Mouse (Mus musculus): Measurements from ENCODE around the gene Tmem176b. TPM values are rescaled to one million over a fixed set of nuclear protein-coding genes. Genes with fewer than 3 reads are reported as not detected.
A peak's percentile ranks its signal among the peaks of the same experiment; 100 is the strongest.

The Tmem176b gene
- polyA plus RNA-seq, 1 experiment: 8.0 TPM

DNA sequence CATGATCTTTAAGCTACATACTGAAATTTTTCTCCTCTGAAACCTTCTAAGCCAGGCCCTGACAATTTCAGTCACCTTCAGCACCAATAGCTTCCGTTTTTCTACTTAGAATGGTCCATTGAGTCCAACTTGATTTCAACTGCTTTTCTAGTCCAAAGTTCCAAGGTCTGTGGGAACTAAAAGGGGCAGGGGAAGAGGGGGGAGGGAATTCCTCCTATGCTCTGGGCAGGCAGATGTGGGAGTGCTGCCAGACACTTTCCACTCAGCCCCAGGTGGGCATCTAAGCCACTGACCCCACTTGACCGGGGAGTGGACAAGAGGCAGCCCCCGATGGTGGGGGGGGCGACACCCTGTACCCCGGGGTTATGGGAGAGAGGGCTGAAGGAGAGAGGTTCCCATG lies 37.0 kb downstream of the Tmem176b start:
- TF ChIP-seq MYOG (IDR thresholded peaks at IDR 0.05; ENCODE audit: control insufficient read depth, extremely low read depth, insufficient read length) (no peak), MAX (IDR thresholded peaks at IDR 0.05) (no peak), MYOD1 (IDR thresholded peaks at IDR 0.05; ENCODE audit: control insufficient read depth, insufficient read length, low read depth) (no peak), CEBPB (IDR thresholded peaks at IDR 0.05; ENCODE audit: low read depth) (no peak), CTCF (IDR thresholded peaks at IDR 0.05; ENCODE audit: control insufficient read depth, insufficient read depth, insufficient read length) (no peak), FOSL1 (IDR thresholded peaks at IDR 0.05; ENCODE audit: insufficient read depth, low read length, poor library complexity, severe bottlenecking) (no peak), USF1 (IDR thresholded peaks at IDR 0.05; ENCODE audit: low read depth) (no peak)
- no peaks in the 10 kb centered on the region for H3K79me2 ChIP-seq (ENCODE audit: control insufficient read depth, insufficient read depth)
- no peak overlapping the region for H3K4me3 ChIP-seq (ENCODE audit: insufficient read depth, poor library complexity, severe bottlenecking)
- no peaks in the 10 kb centered on the region for H3K27me3 ChIP-seq (ENCODE audit: control insufficient read depth, insufficient read depth, insufficient read length)
- no peaks in the 10 kb centered on the region for H3K36me3 ChIP-seq (ENCODE audit: control insufficient read depth, insufficient read depth)
- no peaks in the 10 kb centered on the region for H3K79me3 ChIP-seq (ENCODE audit: low read depth)
- H3ac ChIP-seq (ENCODE audit: control insufficient read depth, insufficient read length, low read depth): no peak overlapping the region

DNA sequence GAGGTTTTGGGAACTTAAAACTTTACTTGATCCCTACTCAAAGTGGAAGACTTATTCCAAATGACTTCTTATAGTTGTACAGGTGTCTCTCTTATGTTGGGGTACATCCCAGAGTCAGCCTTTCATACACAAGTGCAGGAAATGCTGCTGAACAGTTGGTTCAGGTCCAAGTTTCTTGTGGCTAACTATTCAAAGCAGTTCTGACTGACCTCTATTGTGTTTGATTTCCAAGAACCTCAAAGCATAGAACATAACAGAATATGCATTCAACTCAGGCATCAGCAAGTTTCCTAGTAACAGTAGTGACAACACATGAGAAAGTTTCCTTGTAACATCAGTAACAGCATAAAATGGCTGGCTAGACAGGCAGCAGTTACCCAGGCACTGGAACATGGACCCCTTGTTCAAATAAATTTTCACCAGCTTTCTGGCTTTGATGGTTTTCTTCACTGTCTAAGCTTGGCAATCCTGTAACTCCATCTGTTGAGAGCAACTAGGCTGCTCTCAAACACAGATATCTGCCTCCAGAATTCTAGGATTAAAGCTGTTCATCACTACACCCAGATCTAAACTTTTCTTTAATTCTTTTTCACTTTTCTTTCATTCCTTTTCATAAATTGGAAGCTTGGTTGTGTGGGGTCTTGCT lies 37.8 kb downstream of the Tmem176b start:
- no peak overlapping the region for H3ac ChIP-seq (ENCODE audit: control insufficient read depth, insufficient read length, low read depth)
- H3K4me3 ChIP-seq (ENCODE audit: insufficient read depth, poor library complexity, severe bottlenecking): no peak overlapping the region
- H3K27me3 ChIP-seq (ENCODE audit: control insufficient read depth, insufficient read depth, insufficient read length): no peaks in the 10 kb centered on the region
- TF ChIP-seq FOSL1 (IDR thresholded peaks at IDR 0.05; ENCODE audit: insufficient read depth, low read length, poor library complexity, severe bottlenecking): no peak
- no peak for TF ChIP-seq MAX (IDR thresholded peaks at IDR 0.05)
- no peaks in the 10 kb centered on the region for H3K79me2 ChIP-seq (ENCODE audit: control insufficient read depth, insufficient read depth)
- H3K36me3 ChIP-seq (ENCODE audit: control insufficient read depth, insufficient read depth): no peaks in the 10 kb centered on the region
- H3K79me3 ChIP-seq (ENCODE audit: low read depth): no peaks in the 10 kb centered on the region

DNA sequence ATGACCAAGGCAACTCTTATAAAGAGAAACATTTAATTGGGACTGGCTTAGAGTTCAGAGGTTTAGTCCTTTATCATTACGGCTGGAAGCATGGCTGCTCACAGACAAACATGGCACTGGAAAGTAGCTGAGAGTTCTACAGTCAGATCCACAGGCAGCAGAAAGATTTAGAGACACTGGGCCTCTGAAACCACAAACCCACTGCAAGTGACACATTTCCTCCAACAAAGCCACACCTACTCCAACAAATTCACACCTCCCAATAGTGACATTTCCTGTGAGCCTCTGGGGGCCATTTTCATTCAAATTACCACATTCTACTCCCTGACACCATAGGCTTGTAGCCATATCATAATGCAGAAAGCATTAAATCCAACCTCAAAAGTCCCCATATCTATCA lies 39.4 kb downstream of the Tmem176b start:
- TF ChIP-seq MYOG (IDR thresholded peaks at IDR 0.05; ENCODE audit: control insufficient read depth, extremely low read depth, insufficient read length) (no peak), MAX (IDR thresholded peaks at IDR 0.05) (no peak), FOSL1 (IDR thresholded peaks at IDR 0.05; ENCODE audit: insufficient read depth, low read length, poor library complexity, severe bottlenecking) (no peak), MYOD1 (IDR thresholded peaks at IDR 0.05; ENCODE audit: control insufficient read depth, insufficient read length, low read depth) (no peak), CTCF (IDR thresholded peaks at IDR 0.05; ENCODE audit: control insufficient read depth, insufficient read depth, insufficient read length) (no peak), CEBPB (IDR thresholded peaks at IDR 0.05; ENCODE audit: low read depth) (no peak), USF1 (IDR thresholded peaks at IDR 0.05; ENCODE audit: low read depth) (no peak)
- no peak overlapping the region for H3ac ChIP-seq (ENCODE audit: control insufficient read depth, insufficient read length, low read depth)
- no peaks in the 10 kb centered on the region for H3K79me2 ChIP-seq (ENCODE audit: control insufficient read depth, insufficient read depth)
- H3K79me3 ChIP-seq (ENCODE audit: low read depth): no peaks in the 10 kb centered on the region
- no peaks in the 10 kb centered on the region for H3K27me3 ChIP-seq (ENCODE audit: control insufficient read depth, insufficient read depth, insufficient read length)
- no peaks in the 10 kb centered on the region for H3K36me3 ChIP-seq (ENCODE audit: control insufficient read depth, insufficient read depth)
- H3K4me3 ChIP-seq (ENCODE audit: insufficient read depth, poor library complexity, severe bottlenecking): peak overlapping the region; percentile 6

DNA sequence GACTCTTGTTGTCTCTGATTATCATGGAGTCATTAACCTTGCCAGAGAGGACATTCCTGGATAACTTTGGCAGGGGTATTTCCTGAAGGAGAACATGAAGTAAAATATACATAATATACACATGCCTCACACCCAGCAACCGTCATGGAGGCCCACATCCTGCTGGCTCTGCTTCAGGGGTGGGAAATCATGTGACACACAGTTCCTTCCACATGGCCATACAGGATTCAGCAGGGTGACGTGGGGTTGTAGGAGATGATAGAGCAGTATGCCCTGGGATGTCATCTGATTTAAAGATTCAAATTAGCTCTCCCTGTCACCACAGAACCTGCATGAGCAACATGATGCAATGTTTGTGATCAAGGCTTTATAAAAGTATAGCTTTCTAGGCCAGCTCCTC lies 53.4 kb downstream of the Tmem176b start:
- no peaks in the 10 kb centered on the region for H3K27me3 ChIP-seq (ENCODE audit: control insufficient read depth, insufficient read depth, insufficient read length)
- H3K36me3 ChIP-seq (ENCODE audit: control insufficient read depth, insufficient read depth): no peaks in the 10 kb centered on the region
- TF ChIP-seq CTCF (IDR thresholded peaks at IDR 0.05; ENCODE audit: control insufficient read depth, insufficient read depth, insufficient read length) (no peak), MYOG (IDR thresholded peaks at IDR 0.05; ENCODE audit: control insufficient read depth, extremely low read depth, insufficient read length) (no peak), MYOD1 (IDR thresholded peaks at IDR 0.05; ENCODE audit: control insufficient read depth, insufficient read length, low read depth) (no peak), CEBPB (IDR thresholded peaks at IDR 0.05; ENCODE audit: low read depth) (no peak), USF1 (IDR thresholded peaks at IDR 0.05; ENCODE audit: low read depth) (no peak), FOSL1 (IDR thresholded peaks at IDR 0.05; ENCODE audit: insufficient read depth, low read length, poor library complexity, severe bottlenecking) (no peak), MAX (IDR thresholded peaks at IDR 0.05) (no peak)
- H3K4me3 ChIP-seq (ENCODE audit: insufficient read depth, poor library complexity, severe bottlenecking): no peak overlapping the region
- H3K79me3 ChIP-seq (ENCODE audit: low read depth): no peaks in the 10 kb centered on the region
- no peaks in the 10 kb centered on the region for H3K79me2 ChIP-seq (ENCODE audit: control insufficient read depth, insufficient read depth)
- no peak overlapping the region for H3ac ChIP-seq (ENCODE audit: control insufficient read depth, insufficient read length, low read depth)

DNA sequence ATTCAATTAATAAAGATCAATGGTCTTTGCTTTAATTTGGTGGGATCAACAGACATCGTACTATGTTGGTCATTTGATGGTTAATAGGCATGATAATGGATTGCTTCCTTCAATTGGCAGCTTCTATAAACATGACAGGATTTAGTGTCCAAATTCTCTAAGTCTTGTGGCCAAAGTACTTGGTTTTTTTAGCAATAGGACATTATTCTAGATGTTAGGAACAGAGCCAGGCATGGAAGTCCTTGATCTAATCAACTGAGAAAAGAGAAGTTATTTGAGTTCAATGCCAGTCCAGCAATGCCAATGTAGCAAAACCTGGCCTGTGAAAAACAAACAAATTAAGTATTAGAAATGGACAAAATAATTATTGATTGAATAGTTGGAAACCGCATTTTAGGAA lies 55.7 kb downstream of the Tmem176b start:
- H3K79me2 ChIP-seq (ENCODE audit: control insufficient read depth, insufficient read depth): no peaks in the 10 kb centered on the region
- no peak overlapping the region for H3K4me3 ChIP-seq (ENCODE audit: insufficient read depth, poor library complexity, severe bottlenecking)
- H3K79me3 ChIP-seq (ENCODE audit: low read depth): no peaks in the 10 kb centered on the region
- no peak for TF ChIP-seq MAX (IDR thresholded peaks at IDR 0.05)
- no peak for TF ChIP-seq CEBPB (IDR thresholded peaks at IDR 0.05; ENCODE audit: low read depth)
- no peak for TF ChIP-seq USF1 (IDR thresholded peaks at IDR 0.05; ENCODE audit: low read depth)
- TF ChIP-seq CTCF (IDR thresholded peaks at IDR 0.05; ENCODE audit: control insufficient read depth, insufficient read depth, insufficient read length): no peak
- no peak for TF ChIP-seq MYOG (IDR thresholded peaks at IDR 0.05; ENCODE audit: control insufficient read depth, extremely low read depth, insufficient read length)
- TF ChIP-seq MYOD1 (IDR thresholded peaks at IDR 0.05; ENCODE audit: control insufficient read depth, insufficient read length, low read depth): no peak
- TF ChIP-seq FOSL1 (IDR thresholded peaks at IDR 0.05; ENCODE audit: insufficient read depth, low read length, poor library complexity, severe bottlenecking): no peak
- no peak overlapping the region for H3ac ChIP-seq (ENCODE audit: control insufficient read depth, insufficient read length, low read depth)
- H3K27me3 ChIP-seq (ENCODE audit: control insufficient read depth, insufficient read depth, insufficient read length): no peaks in the 10 kb centered on the region
- H3K36me3 ChIP-seq (ENCODE audit: control insufficient read depth, insufficient read depth): no peaks in the 10 kb centered on the region

DNA sequence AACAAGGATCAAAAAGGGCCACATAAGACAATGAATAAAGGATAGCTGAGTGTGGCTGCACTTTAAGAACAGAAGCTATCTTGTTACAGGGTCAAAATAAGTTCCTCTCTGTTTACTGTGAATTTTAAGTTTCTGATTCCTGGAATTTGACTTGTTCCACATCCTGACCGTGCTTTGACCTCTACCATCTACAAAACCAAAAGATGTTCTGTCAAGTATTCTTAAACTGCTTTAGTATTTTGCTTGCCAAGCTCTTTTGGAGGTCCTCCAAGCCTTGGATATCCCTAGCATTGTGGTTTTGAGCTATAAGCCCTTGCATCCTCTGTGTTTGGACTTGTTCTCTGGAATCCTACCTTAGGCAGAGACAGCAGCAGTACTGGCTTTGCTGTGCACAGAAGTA lies 56.1 kb downstream of the Tmem176b start:
- no peaks in the 10 kb centered on the region for H3K79me3 ChIP-seq (ENCODE audit: low read depth)

More for the DNA sequence above, 56.1 kb downstream of the Tmem176b start:
- H3K36me3 ChIP-seq (ENCODE audit: control insufficient read depth, insufficient read depth): no peaks in the 10 kb centered on the region
- no peak overlapping the region for H3ac ChIP-seq (ENCODE audit: control insufficient read depth, insufficient read length, low read depth)
- no peak overlapping the region for H3K4me3 ChIP-seq (ENCODE audit: insufficient read depth, poor library complexity, severe bottlenecking)
- TF ChIP-seq CEBPB (IDR thresholded peaks at IDR 0.05; ENCODE audit: low read depth) (no peak), MYOG (IDR thresholded peaks at IDR 0.05; ENCODE audit: control insufficient read depth, extremely low read depth, insufficient read length) (no peak), USF1 (IDR thresholded peaks at IDR 0.05; ENCODE audit: low read depth) (no peak), MAX (IDR thresholded peaks at IDR 0.05) (no peak), MYOD1 (IDR thresholded peaks at IDR 0.05; ENCODE audit: control insufficient read depth, insufficient read length, low read depth) (no peak), FOSL1 (IDR thresholded peaks at IDR 0.05; ENCODE audit: insufficient read depth, low read length, poor library complexity, severe bottlenecking) (no peak), CTCF (IDR thresholded peaks at IDR 0.05; ENCODE audit: control insufficient read depth, insufficient read depth, insufficient read length) (no peak)
- H3K27me3 ChIP-seq (ENCODE audit: control insufficient read depth, insufficient read depth, insufficient read length): no peaks in the 10 kb centered on the region
- no peaks in the 10 kb centered on the region for H3K79me2 ChIP-seq (ENCODE audit: control insufficient read depth, insufficient read depth)
